Mouse (Mus musculus) heart, postnatal 10 days (tissue): ENCODE data around the gene Hist2h2bb. TPM values are rescaled to one million over a fixed set of nuclear protein-coding genes. Genes with fewer than 3 reads are reported as not detected.
"Not testable (repeated sequence)": the region's sequence is repeated elsewhere in the genome, so short reads cannot be mapped to it uniquely, and the experiment has no call there.

Experiments used
- DNase-seq, 2 experiments: peaks; one replicate each; pipeline ENCODE4 v3.0.0; 2021
- intact Hi-C: fragments of 180-260 bp; cut with DNase I; formaldehyde crosslinking; loops from one replicate; pipeline ENCODE4 v1.15.1; 2025
- total RNA-seq, 2 experiments: library from RNA; stranded (reverse); gene quantifications; 2 replicates each; pipeline ENCODE4 v1.2.3; 2021

Gene Hist2h2bb
- total RNA-seq, 2 experiments from 2014 or later: 376 to 419 TPM

DNA sequence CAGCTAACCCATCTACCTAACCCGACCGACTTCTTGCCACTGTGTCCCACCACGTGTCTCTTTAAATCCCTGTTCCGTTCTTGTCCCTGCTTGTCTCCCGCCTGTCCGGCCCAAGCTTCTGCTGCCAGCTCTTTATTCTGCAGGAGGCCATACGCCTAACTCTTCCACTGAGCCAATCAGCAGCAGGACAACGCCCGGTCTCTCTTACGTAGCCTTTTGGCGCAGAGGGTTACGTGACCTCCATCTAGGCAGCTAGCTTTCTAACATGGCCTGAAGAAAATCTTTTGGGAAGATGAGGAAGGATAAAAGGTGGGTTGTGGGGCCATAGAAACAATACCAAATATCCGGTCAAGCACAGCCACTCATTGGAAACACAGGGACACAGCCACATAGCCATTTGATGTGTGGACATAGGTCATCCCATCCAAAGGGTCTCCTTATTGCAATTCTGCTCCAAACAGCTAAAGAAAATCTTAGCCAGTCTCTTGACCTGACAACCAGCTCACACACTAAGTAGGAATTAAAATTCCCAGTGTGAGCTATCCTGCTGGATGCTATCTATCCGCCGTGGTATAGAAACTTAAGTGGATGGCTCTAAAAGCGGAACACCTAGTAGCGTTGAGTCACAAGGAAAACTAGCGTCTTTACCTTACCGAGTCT lies 7.2 kb upstream of the Hist2h2bb start:
- intact Hi-C loops: no loop called here
- DNase-seq: peak; percentile 93

DNA sequence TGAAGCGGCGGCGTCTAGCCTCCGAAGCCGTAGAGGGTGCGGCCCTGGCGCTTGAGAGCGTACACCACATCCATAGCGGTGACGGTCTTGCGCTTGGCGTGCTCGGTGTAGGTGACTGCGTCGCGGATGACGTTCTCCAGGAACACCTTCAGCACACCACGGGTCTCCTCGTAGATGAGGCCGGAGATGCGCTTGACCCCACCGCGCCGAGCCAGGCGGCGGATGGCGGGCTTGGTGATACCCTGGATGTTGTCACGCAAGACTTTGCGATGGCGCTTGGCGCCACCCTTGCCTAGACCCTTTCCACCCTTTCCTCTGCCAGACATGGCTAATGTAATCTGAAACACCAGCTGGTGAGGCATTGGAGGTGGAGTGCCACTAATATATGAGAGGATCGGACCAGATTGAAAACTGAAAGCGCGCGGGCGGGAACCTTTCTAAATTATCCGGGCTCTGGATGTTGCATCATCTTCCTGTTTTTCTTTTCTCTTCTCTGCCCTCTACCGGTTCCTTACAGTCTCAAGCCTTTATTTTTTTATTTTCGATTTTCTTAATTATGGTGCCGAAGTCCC lies 6.5 kb upstream of the Hist2h2bb start, which contains the start of gene Hist2h4:
Hist2h4 (minus strand) TSS at position 333 of the 572 bp plus-strand sequence.
- intact Hi-C loops: no loop called here
- peak; percentile 97 to 98 for DNase-seq

DNA sequence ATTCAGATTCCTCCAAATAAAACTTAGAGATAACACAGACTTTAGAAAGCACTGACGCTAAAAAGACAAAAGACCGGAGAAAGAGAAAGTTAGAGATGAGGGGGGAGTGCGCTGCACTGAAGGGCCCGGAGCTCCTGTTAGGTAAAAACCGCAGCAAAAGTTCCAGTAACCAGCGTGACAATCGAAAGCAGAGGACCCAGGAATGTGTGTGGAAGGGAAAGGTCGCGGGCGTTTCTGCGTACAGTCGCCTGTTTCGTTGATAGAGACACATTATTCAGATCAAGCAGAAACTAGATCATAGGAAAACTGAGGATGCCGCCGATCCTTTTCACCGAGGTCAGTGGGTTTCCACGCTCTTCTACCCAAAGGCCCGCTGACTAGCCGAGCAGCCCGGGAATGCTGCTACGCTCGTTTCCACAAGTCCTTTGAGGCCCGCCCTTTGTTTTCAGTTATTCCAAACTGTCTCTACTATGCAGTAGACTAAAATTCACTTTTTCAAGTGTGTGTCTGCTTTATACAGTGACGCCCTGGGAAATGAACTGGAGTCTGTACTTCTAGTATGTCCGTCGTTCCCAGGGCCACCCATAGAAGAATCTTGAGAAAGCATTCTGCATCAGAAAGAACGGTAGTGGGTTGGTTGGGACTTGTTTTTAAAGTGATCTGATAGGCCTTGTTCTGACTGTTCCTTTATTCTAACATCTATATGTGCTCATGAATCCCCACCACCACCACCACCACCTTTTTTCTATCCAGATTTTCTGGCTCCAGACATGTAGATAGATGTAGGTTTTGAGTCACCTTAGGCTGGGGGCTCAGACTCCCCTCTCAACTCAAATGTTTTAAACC lies 5.8 kb upstream of the Hist2h2bb start:
- intact Hi-C loops: no loop called here
- peak; percentile 70 to 77 for DNase-seq

DNA sequence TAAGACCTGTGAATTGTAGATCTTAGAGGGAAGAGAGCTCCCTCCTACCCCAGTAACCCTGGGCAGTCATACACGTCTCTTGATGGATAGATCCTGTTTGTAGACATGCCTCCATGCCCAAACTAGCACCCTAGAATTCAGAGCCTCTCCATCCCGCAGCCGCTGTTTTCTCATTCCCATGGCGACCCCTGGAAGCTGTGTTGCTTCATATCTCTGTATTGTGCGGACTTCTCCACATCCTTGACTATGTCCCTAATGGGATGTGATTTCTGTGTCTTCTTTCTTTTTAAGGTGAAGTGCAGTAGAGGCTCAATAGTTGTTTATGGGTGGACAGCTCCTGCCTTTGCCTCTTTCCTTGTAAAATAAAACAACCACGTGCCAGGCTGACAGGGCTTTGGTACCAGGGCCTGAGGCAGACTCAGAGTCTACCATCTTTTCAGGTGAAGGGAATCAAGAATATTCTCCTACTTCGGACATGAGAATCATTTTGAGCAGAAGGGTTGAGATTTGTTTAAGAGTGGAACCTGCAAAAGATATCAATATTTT lies 5.1 kb upstream of the Hist2h2bb start:
- no peak for DNase-seq
- intact Hi-C loops: no loop called here

DNA sequence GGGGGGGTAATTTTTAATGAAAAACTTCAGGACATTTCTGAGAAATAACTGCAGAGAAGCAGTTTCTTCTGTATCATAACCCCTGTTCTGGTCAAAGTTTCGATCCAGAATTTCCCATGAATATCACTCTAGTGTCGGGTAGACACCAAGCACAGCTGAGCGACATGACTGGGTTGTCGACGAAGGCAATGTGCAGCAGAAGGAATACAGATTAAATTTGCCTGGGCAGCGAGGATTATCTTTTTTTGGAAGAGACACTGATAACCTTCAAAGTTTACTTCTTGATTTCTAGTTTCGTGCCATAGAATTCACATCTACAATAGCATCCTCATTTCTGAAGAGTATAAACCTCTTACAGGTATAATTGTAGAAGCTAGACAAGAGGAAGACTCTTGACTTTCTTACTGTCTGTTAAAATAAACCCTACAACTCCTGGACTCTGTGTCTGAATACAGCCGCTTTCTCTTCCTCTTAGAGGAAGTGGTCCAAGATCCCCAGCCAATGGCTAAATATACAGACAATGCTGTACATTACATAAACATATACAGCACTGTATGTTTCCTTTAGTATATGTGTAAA lies 3.3 kb upstream of the Hist2h2bb start:
- intact Hi-C loops: no loop called here
- no peak for DNase-seq

DNA sequence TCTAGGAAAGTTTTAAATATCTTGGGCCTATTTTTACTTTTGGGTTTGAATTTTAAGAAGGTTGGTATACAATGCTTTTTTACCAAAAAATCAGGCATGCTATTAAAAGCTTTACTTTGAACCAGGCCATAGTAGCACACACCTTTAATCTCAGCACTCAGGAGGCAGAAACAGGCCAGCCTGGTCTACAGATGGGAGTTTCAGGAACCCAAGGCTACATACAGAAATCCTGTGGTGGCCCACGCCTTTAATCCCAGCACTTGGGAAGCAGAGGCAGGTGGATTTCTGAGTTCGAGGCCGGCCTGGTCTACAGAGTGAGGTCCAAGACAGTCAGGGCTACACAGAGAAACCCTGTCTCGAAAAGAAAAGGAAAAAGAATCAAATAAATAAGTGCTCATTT lies 2.0 kb upstream of the Hist2h2bb start:
- intact Hi-C loops: no loop called here
- no peak for DNase-seq

DNA sequence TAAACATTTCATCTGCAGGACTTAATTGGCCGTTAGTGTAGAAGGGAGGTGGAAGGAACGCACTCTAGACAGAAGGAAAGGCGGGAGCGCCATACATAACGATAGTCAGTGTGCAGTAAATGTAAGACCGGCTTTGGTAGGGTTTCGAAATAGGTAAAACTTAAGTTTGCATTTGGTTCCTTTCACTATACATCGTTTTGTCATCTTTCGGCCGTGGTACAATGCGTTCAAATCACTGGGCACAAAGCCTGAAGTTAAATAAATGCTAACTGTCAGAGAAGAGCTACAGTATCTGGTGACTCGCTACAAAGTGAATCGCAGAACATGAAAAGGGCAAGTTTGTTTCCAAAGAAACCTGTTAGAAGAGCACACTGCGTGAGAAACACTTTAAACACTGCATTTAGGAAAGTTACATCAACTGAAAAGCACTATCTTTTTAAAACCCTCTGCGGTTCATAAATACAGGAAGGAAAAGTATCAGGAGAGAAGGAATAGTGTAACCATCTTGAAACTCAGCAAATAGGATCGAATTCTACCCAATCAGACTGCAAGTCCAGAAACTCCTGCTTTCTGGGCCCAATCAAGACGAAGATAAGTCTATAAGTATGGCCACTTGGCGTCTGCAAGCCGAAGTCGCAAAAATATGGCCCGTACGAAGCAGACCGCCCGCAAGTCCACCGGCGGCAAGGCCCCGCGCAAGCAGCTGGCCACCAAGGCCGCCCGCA lies 1.3 kb upstream of the Hist2h2bb start, which contains the start of gene Hist2h3b:
Hist2h3b (plus strand) TSS at position 604 of the 725 bp plus-strand sequence.
- peak; percentile 86 to 87 for DNase-seq
- intact Hi-C loops: no loop called here

DNA sequence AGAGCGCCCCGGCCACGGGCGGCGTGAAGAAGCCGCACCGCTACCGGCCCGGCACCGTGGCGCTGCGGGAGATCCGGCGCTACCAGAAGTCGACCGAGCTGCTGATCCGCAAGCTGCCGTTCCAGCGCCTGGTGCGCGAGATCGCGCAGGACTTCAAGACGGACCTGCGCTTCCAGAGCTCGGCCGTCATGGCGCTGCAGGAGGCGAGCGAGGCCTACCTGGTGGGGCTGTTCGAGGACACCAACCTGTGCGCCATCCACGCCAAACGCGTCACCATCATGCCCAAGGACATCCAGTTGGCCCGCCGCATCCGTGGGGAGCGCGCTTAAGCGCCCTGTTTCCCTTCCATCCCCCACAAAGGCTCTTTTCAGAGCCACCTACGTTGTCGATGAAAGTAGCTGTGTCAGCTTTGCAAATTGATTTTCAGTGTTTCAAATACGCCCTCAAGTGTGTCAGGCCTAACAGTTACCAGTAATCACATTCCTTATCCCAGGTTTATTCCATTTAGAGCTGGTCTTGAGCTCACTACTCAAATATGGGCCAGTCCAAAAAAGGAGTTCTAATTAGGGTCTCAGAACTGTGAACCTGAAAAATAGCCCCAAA lies 675 bp upstream of the Hist2h2bb start:
- intact Hi-C loops, DNase-seq: not testable (repeated sequence)

DNA sequence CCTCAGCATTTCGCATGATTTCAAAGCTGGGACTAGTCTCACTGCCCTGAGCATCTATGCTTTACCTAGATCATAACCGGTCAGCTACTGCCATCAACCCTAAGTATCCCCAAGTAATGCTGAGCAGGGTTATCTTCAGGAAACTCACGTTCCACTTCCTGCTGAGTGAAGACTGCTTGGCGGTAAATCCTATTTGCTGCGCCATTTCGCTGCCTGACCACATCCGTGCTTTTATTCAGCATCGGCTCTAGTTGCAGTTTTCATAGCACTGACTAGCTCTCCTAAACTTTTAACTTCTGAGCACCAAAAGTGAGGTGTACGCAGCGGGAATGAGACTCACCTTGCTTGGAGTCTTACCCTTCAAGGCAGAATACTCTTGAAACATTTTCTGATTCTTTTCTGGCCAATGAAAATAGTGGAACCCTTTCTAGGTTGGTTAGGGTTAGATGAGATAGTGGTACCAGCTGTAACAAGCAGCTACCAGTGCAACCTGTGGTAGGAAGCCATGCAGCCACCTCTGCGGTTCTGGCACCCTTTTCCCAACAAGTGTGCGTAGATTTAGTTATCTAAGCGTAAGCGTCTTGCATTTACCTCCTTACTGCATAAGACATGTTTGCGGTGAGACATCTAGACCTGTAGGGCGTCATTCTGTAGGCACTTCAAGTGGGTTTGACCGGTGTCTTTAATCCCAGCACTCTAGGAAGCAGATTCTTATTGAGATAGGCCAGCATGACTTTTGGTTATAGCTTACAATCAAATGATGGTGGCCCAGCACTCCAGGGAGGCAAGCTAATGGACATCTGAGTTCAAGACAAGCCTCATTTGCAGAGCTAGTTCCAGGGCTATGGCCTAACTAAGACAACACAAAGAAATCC lies 4.3 kb downstream of the Hist2h2bb start:
- no peak for DNase-seq
- intact Hi-C loops: no loop called here

DNA sequence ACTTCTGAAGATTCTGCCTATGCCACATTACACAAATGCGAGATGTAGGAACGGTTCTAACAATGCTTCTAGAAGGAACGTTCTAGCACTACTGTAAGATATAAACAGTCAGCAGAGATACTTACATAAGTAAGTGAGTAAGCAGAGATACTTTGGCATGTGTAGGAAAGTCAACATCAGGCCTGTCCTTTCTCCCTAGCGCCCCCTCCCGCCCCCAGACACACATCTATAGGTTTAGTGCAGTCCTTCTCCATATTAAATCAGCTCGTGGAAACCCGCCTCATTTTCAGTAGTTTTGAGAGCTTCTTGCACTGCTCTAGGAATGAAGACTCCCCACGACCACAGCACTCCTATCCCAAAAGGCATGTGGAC lies 7.9 kb downstream of the Hist2h2bb start:
- intact Hi-C loops: no loop called here
- peak; percentile 38 to 45 for DNase-seq

DNA sequence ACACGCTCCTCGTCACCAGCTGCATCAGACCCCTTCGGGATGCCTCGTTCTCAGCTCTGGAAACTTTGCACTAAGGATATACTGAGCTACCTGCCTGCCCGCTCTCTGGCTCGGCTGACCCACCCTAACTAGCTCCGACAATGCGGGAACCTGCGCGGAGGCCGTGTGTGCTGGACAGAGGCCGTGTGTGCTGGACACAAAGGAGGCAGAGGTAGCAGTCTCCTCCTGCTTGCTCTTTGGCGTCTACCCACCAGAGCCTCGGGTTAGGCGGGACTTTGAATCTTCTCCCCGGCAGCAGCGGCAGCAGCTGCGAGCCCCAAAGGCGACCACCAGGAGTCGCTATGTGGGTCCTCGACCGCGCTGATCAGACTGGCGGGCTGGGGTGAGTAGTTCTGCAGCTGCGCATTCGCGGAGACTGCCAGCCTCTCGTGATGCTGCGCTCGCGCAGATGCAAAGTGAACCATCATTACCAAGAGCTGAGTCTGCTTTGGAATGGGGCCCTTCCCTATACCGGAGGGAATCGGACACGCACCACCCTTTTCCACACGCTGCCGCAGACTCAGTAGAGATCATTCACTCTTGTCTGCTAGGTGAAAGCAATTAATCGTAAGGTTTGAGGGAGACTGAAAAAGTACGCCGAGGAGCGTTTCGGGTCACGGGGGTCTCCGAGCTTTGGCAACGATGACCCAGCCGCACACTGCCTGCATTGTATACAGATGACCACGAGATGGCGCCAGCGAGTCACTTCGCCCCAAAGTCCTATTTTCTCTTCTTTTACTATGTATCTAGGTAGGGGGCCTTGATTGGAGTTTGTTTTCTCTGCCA lies 8.5 kb downstream of the Hist2h2bb start:
- intact Hi-C loops: loop anchor here (2.0 kb wide), 1 partner anchor 223 kb away; no protein-coding TSS in a partner anchor

DNA sequence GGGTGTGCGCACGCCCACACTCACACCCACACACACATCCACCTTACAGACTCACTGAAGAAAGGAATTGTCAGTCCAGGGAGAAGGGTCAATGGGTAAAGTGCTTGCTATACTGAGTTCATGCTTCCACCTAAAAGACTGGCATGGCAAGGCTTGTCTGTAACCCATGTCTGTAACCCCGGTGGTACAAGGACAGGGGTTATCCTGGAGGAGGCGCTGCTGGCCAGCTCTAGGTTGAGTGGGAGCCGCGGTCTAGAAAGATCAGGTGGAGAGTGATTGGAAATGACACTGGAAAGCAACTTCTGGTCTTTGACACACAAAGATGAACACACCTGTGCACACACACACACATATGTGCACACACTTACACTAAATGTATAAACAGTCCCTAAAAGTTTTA lies 11.1 kb downstream of the Hist2h2bb start:
- intact Hi-C loops: loop anchor here (5.0 kb wide), 1 partner anchor 162 kb away; no protein-coding TSS in a partner anchor

More for the DNA sequence above, 8.5 kb downstream of the Hist2h2bb start:
- peak; percentile 93 to 96 for DNase-seq

DNA sequence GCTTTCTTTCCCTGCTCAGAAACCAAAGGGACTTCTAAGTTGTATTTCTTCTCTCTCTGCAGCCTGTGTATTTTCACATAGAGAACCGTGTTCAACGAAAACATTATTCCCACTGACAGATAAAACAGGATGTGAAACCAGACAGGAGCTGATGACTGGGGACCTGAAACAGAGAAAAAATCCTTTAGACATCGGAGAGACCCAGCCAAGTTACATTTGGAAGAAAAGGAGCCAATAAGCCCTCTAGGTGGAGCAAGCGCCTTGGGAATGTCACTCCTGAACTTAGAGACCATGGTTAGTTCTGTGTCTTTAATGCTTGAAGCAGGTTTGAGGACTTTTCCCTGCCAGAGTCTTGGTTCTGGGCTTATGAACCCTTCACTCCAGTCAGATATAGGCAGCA lies 14.9 kb downstream of the Hist2h2bb start:
- DNase-seq: peak in 1 of 2 experiments; percentile 48
- intact Hi-C loops: loop anchor here (5.0 kb wide), 1 partner anchor 158 kb away; no protein-coding TSS in a partner anchor

More for the DNA sequence above, 11.1 kb downstream of the Hist2h2bb start:
- DNase-seq: no peak

DNA sequence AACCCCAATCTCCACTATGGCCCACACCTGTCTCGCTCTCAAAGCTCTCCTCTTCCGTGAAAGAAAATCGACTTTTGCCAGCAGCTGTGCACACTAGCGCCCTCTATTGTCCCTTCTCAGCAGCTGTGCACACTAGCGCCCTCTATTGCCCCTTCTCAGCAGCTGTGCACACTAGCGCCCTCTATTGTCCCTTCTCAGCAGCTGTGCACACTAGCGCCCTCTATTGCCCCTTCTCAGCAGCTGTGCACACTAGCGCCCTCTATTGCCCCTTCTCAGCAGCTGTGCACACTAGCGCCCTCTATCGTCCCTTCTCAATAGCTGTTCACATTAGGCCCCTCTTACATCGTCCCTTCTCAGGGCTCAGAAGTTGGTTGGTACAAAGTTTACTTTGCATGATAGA lies 17.8 kb downstream of the Hist2h2bb start:
- DNase-seq, intact Hi-C loops: not testable (repeated sequence)

DNA sequence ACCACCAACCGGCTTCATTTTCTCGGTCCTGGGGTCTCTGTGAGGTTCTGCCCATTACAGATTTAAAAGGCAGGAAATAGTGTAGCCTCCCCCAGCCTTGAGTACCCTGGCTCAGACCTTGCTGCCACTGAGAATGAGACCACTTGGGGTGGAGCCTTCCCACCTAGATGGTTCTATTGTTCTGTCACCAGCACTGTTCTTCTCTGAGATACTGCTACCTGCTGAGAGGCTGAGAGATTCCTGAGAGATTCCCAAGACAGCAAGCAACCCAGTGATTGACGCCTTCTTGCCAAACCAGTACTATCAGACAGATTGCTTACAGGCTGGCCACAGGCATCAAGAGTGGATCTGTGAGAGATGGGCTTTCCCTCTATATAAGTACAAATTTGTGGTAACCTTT lies 19.6 kb downstream of the Hist2h2bb start:
- intact Hi-C loops: no loop called here
- no peak for DNase-seq

DNA sequence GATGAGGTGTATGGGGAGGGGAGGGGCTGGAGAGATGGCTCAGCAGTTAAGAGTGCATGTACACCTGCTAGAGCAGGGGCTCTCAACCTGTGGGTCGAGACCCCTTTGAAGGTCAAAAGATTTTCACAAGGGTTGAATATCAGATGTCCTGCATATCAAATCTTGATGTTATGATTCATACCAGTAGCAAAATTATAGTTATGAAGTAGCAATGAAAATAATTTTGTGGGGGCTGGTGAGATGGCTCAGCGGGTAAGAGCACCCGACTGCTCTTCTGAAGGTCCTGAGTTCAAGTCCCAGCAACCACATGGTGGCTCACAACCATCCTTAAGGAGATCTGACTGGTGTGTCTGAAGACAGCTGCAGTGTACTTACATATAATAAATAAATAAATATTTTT lies 21.2 kb downstream of the Hist2h2bb start:
- intact Hi-C loops, DNase-seq: not testable (repeated sequence)

DNA sequence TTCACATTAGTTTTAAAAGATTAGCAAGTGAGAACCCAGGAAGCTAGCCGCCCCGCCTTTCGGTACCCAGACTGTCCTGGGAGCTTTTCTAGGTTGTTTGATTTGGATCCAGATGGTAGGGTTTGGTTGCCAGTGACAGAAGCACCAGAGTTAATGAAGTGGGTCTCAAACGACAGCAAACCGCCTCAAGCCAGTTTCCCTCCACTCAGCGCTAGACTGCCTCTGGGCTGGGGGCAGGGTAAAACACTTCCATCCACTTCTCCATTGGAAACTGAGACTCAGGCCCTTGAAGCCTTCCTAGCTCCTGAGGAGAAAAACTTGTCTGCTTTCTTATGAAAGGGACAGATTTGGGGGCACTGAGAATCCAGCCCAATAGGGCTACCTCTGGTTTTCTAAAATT lies 23.1 kb downstream of the Hist2h2bb start:
- intact Hi-C loops: no loop called here

DNA sequence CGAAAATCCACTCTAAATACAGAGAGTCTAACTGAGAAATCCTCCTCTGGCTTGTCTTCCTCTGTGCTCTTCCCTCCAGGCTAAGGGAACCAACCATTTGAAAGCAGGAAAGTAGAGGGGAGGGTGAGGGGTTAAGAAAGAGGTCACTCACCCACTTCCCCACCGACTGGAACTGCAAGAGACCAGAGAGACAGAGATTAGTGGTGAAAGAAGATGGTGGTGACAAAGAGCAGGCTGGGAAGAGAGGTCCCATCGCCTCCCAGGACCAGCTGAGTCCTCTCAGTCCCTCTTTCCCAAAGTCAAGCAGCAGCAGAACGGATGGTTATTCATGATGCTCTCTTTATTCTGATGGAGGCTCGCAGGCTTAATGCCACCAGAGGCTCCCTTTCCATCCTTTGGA lies 23.8 kb downstream of the Hist2h2bb start:
- DNase-seq: no peak
- intact Hi-C loops: no loop called here

More for the DNA sequence above, 23.1 kb downstream of the Hist2h2bb start:
- DNase-seq: no peak
